Mouse (Mus musculus) stomach, embryonic 15.5 days (tissue): ENCODE measurements around the gene Dvl2. TPM values are rescaled to one million over a fixed set of nuclear protein-coding genes. Genes with fewer than 3 reads are reported as not detected.
A peak's percentile ranks its signal among the peaks of the same experiment; 100 is the strongest.
"Not testable (repeated sequence)": the region's sequence is repeated elsewhere in the genome, so short reads cannot be mapped to it uniquely, and the experiment has no call there.

Experiments used
- ATAC-seq: fragments of 200-750 bp; cut with Nextera tagmentation; 2 replicates; pipeline ENCODE4 v1.8.0; 2017; ENCODE audit warnings: low read depth, moderate number of reproducible peaks, moderate TSS enrichment; ENCODE audit not compliant: insufficient read depth, low FRiP score
- H3K27ac ChIP-seq: fragments of 300-500 bp; sonication (generic); 2 replicates; pipeline ENCODE4 v1.5.1; 2015; ENCODE audit warnings: mild to moderate bottlenecking, inconsistent platforms
- H3K27me3 ChIP-seq: fragments of 300-500 bp; sonication (generic); replicated peaks from 2 replicates; pipeline ENCODE4 v1.6.1; 2015; ENCODE audit warnings: inconsistent platforms
- H3K36me3 ChIP-seq: fragments of 300-500 bp; sonication (generic); 2 replicates; pipeline ENCODE4 v1.6.1; 2015; ENCODE audit warnings: inconsistent platforms
- H3K4me1 ChIP-seq: fragments of 300-500 bp; sonication (generic); 2 replicates; pipeline ENCODE4 v1.6.1; 2015; ENCODE audit warnings: inconsistent platforms
- H3K4me2 ChIP-seq: fragments of 300-500 bp; sonication (generic); 2 replicates; pipeline ENCODE4 v1.6.1; 2015; ENCODE audit warnings: mild to moderate bottlenecking, inconsistent platforms
- H3K4me3 ChIP-seq: fragments of 300-500 bp; sonication (generic); replicated peaks from 2 replicates; pipeline ENCODE4 v1.5.1; 2015; ENCODE audit warnings: inconsistent platforms
- H3K9ac ChIP-seq: fragments of 300-500 bp; sonication (generic); 2 replicates; pipeline ENCODE4 v1.6.1; 2015; ENCODE audit warnings: inconsistent platforms
- H3K9me3 ChIP-seq: fragments of 300-500 bp; sonication (generic); 2 replicates; pipeline ENCODE4 v1.6.1; 2016; ENCODE audit warnings: inconsistent platforms
- WGBS: fragments of 180-500 bp; shearing (Covaris S2); methylation state at CpG from one replicate; pipeline ENCODE4 v1.1.7; 2015; 5-methylcytosine and 5-hydroxymethylcytosine counted together
- polyA plus RNA-seq: library from polyadenylated mRNA; unstranded; fragments of >200 nt; fragmentation: Nextera tagmentation; extraction: Ambion mirVana; gene quantifications from 2 replicates; pipeline ENCODE4 v1.2.1, GENCODE M21; 2015

The Dvl2 gene
- polyA plus RNA-seq, 1 experiment from 2014 or later: 31.9 TPM

DNA sequence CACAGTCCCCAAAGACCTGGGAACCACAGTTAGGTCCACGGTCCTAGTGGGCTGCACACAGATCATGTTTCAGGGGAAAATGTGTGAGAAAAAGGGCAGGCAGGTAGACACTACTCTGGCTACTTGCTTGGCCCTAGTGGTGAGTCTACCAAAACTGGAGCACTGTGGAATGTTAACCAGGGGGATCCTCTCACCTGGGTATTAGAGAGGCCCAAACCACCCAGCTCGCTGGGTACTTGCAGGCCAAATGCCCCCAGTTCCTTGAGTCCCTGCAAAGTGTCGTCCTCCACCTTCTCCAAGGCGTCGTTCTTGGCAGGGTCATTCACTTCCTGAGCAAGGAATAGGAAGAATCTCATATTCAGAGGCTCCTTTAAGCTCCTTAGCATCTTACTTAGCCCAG is 13.7 kb downstream of the Dvl2 start:
- Histone ChIP-seq H3K27ac (no peak overlapping the region), H3K4me3 (peak overlapping the region; percentile 58; the same call in 1 of the 2 replicates), H3K9me3 (no peaks in the 10 kb centered on the region)

DNA sequence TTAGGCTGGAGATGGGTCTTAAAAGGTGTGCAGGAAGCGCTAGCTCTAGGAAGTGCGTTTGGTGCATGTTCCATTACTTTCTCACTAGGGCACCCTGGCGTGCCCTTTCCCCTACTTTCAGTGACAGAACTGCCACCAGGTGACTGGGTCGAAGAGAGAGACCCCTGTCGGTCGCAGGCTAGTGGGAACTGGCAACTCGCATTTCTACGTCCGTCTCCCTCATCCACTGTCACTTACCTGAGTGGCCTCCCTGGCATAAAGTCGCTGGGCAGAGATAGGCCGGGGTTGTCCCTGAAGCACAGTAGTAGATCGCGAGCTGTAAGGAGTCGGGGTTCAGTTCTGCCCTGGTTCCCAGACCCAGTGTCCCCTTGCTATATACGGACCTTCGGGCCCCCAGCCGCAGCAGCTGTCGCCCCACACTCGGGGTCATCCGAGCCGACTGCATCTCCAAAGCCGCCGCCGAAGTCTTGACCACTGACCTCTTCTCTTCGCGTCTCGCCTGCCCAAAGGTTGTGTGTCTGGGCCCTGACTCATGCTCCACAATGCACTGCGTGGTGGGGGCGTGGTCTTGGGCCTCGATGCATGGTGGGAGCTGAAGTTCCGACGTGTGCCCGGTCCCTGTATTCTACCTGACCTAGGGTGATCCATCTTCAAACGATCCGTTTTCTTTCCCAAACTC is 14.6 kb downstream of the Dvl2 start, which contains the start of gene Acadvl:
Gene Acadvl (minus strand): TSS at position 532 of the 679 bp plus-strand sequence.
- Histone ChIP-seq H3K9me3 (no peaks in the 10 kb centered on the region), H3K4me2 (peak within 1 kb of the TSS; percentile 74), H3K4me3 (peak within 1 kb of the TSS; percentile 58), H3K27me3 (no peaks in the 10 kb centered on the region), H3K27ac (peak within 1 kb of the TSS; percentile 31; the same call in 1 of the 2 replicates), H3K9ac (peak within 1 kb of the TSS; percentile 24; the same call in 1 of the 2 replicates), H3K36me3 (peaks cover 34% of the 10 kb centered on the region), H3K4me1 (peaks cover 27% of the 10 kb centered on the region)
- peak; percentile 79 for ATAC-seq
- WGBS: under 1% methylated on average over 35 of the region's 35 CpGs

More for the DNA sequence above, 13.7 kb downstream of the Dvl2 start:
- no peak for ATAC-seq
- Histone ChIP-seq H3K4me1 (peaks cover 19% of the 10 kb centered on the region), H3K9ac (no peak overlapping the region), H3K4me2 (peak overlapping the region; percentile 74), H3K27me3 (no peaks in the 10 kb centered on the region), H3K36me3 (peaks cover 44% of the 10 kb centered on the region)
- 68% methylated on average over 5 of the region's 5 CpGs for WGBS

DNA sequence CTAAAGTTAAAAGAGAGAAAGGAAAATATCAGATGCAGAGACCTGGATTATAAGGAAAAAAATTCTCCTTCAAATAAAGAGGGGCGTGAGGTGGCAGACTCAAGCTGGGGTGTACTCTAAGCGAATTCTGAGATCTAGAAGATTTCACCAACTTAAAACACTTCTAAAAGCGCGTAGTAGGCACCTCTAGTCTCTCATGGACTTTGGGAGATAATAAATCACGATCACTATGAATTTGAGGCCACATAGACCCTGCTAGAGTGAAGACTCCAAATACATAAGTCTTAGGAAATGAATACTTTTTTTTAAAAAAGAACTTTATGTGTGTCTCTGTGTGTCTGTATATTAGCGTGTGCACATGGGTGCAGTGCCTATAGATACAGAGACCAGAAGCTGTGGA is 15.3 kb downstream of the Dvl2 start:
- WGBS: 66% methylated on average over 6 of the region's 6 CpGs
- no peak for ATAC-seq
- H3K9me3 ChIP-seq: no peaks in the 10 kb centered on the region
- no peak overlapping the region for H3K9ac ChIP-seq
- peaks cover 33% of the 10 kb centered on the region for H3K4me1 ChIP-seq
- H3K4me3 ChIP-seq: no peak overlapping the region
- peak overlapping the region; percentile 74 for H3K4me2 ChIP-seq
- H3K27me3 ChIP-seq: no peaks in the 10 kb centered on the region
- H3K27ac ChIP-seq: no peak overlapping the region
- H3K36me3 ChIP-seq: peaks cover 27% of the 10 kb centered on the region

DNA sequence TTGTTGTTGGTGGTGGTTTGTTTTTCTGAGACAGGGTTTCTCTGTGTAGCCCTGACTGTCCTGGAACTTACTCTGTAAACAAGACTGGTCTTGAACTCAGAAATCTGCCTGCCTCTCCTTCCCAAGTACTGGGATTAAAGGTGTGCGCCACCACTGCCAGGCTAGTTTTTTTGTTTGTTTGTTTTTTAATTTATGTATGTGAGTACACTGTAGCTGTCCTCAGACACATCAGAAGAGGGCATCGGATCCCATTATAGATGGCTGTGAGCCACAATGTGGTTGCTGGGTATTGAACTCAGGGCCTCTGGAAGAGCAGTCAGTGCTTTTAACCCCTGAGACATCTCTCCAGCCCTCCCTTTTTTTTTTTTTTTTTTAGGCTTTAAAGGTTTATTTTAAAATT is 15.8 kb downstream of the Dvl2 start:
- H3K36me3 ChIP-seq: peaks cover 22% of the 10 kb centered on the region
- H3K4me1 ChIP-seq: peaks cover 33% of the 10 kb centered on the region
- ATAC-seq, H3K27ac ChIP-seq, H3K9me3 ChIP-seq, H3K9ac ChIP-seq, H3K27me3 ChIP-seq, H3K4me2 ChIP-seq, H3K4me3 ChIP-seq: not testable (repeated sequence)
- 83% methylated on average over 2 of the region's 2 CpGs for WGBS

DNA sequence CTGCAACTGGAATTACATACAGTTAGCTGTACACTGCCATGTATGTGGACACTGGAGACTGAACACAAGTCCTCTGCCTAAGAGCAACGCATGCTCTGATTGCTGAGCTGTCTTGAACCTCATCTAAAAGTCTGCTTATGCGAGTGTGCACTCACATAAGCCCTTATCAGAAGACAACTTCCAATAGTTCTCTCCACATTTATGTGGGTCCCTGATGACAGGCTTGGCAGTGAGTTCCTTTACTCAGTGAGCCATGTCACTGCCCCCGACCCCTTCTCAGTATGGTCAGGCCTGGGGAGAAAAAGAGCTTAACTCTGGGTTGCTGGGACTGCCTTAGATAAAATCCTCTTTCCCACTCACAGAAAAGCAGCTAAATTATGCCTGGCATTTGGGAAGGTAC is 16.3 kb downstream of the Dvl2 start, which contains the start of gene Dlg4:
Gene Dlg4 (plus strand): TSS at position 274 of the 400 bp plus-strand sequence.
- 0 out of 2 replicates have a peak within 1 kb of the TSS, but pooled peaks have one; percentile 54 for H3K27ac ChIP-seq
- H3K4me1 ChIP-seq: peaks cover 33% of the 10 kb centered on the region
- no peak within 1 kb of the TSS for H3K9ac ChIP-seq

DNA sequence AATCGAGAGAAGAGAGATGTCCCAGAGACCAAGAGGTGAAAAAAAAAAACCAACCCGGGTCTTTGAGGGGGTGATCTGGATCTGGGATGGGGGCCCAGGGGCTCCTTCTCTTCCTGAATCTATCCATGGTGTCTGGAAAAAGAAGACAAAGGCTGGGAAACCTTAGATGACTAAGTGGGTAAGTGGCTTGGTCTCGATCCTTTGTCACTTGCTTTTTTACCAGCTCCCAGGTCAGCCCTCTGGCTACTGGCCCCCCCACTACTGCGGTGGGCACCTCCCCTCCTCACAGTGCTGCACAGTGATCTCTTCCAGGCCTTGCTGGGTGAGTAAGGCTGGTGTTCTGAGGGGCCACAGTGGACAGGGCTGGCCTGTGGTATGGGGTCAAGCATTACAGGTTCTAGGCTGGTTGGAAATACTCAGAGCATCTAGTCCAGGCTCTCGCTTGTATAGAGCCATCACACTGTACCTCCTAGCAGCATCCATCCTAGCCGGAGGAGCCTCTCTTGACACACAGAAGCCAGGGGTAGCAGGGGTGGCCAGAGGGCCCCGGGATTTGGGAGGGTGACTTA is 16.9 kb downstream of the Dvl2 start:
- Histone ChIP-seq H3K4me2 (peak overlapping the region; percentile 76), H3K9me3 (no peaks in the 10 kb centered on the region), H3K9ac (no peak overlapping the region), H3K4me3 (no peak overlapping the region), H3K27me3 (no peaks in the 10 kb centered on the region), H3K36me3 (peaks cover 11% of the 10 kb centered on the region; the same call in 1 of the 2 replicates), H3K4me1 (peaks cover 33% of the 10 kb centered on the region), H3K27ac (0 out of 2 replicates have a peak overlapping the region, but pooled peaks have one; percentile 54)
- ATAC-seq: no peak
- WGBS: 43% methylated on average over 7 of the region's 7 CpGs

More for the DNA sequence above, 16.3 kb downstream of the Dvl2 start, which contains the start of gene Dlg4:
- Histone ChIP-seq H3K4me3 (no peak within 1 kb of the TSS), H3K36me3 (peaks cover 17% of the 10 kb centered on the region), H3K9me3 (no peaks in the 10 kb centered on the region), H3K27me3 (no peaks in the 10 kb centered on the region), H3K4me2 (peak within 1 kb of the TSS; percentile 76)
- WGBS: 60% methylated on average over 3 of the region's 3 CpGs
- no peak for ATAC-seq

DNA sequence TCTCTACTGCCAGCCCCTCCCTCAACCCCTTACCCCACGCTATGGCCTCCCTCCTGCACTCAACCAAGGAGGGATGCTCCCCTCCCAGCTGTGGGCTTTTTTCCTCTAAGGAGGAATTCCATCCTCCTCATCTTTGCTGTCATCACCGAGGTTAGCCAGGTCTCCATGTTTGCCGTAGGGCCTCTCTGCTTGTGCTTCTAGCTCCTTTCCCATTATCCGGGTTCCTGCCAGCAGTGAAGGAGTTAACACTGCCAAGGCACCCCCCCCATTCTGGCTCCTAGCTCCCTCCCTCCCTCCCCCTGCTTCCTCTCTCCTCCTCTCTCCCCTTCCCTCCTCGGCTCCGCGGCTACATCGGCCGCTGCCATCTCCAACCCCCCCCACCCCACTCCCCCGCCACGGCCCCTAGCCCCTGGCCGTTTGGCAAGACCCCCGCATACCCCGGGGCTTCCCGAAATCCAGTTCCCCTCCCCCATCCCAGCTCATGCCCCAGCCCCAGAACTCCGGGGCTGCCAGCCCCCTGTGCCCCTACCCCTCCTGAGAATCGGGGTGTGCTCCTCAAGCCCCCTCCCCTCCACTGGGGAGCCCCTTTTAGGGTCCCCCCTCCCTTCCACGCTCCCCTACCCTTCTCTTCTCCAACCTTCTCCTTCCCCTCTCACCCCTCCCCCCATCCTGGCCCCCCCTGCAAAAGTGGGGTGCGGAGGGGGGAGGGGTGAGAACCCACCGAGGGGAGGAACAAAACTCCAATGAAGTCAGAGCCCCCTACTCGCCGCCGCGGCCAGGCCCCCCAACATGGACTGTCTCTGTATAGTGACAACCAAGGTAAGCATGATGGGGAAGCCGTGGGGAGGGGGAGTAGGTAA is 18.0 kb downstream of the Dvl2 start:
- H3K9me3 ChIP-seq: no peaks in the 10 kb centered on the region
- WGBS: under 1% methylated on average over 25 of the region's 25 CpGs
- no peak for ATAC-seq
- no peaks in the 10 kb centered on the region for H3K27me3 ChIP-seq
- 0 out of 2 replicates have a peak, but pooled peaks cover 6% of the 10 kb centered on the region for H3K36me3 ChIP-seq
- peaks cover 33% of the 10 kb centered on the region for H3K4me1 ChIP-seq
- H3K4me2 ChIP-seq: peak overlapping the region; percentile 76
- peak overlapping the region; percentile 76 for H3K9ac ChIP-seq
- peak overlapping the region; percentile 61 for H3K4me3 ChIP-seq
- peak overlapping the region; percentile 88 for H3K27ac ChIP-seq

DNA sequence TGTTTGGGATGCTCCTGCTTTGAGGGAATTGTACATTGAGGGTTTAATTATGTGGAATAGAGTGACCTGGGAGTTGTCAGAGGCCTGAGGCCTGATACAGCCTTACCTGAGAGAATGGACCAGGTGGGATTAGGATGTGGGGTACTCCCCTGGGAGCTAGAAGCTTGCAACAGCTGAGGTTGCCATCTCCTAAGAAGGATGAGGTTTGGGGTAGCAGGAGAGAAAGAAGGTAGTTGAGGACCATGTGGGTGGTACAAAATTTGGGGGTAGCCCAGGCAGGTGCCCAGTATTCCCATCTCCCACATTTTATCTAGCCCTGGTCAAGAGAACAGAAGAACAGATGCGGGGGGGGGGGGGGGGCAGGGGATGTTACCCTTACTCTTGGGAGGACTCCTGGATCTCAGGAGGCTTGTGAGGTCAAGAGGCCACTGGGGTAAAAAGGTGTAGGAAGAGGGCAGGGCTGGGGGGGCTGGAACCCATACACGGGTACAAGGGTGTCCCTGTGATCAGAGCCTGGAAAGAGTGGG is 19.2 kb downstream of the Dvl2 start:
- ATAC-seq: no peak
- Histone ChIP-seq H3K4me2 (peak overlapping the region; percentile 76), H3K9ac (0 out of 2 replicates have a peak overlapping the region, but pooled peaks have one; percentile 76), H3K4me1 (peaks cover 32% of the 10 kb centered on the region), H3K9me3 (no peaks in the 10 kb centered on the region), H3K27me3 (no peaks in the 10 kb centered on the region), H3K4me3 (peak overlapping the region; percentile 61), H3K27ac (peak overlapping the region; percentile 70), H3K36me3 (no peaks in the 10 kb centered on the region)
- 19% methylated on average over 2 of the region's 2 CpGs for WGBS

DNA sequence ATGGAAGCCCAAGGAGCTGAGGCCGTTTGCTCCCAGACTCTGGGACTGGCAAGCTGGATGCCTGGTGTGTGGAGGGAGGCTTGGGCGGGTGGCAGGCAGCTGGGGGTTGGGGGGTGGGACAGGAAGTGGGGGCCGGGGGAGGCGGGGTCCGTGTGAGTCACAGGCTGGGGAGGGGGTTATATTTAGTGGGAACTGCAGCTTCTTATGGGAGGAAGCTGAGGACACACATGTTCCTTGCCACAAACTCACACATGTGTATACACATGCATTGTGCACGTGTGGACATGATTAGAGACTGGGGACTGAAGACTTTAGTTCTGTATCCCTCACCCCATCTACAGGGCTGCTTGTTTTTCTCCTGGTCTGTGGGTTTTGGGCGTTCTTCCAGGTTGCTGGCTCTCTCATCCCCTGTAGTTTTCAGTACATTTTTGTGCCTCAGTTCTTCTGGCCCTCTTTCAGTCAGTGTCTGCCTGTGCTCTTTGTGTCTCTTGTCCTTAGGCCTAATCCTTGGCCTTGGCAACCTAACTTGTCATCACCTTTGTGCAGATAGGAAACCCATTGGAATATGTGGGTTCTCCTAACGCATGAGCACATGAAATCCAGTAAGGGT is 19.7 kb downstream of the Dvl2 start:
- Histone ChIP-seq H3K27ac (peak overlapping the region; percentile 70), H3K4me1 (peaks cover 31% of the 10 kb centered on the region), H3K27me3 (no peaks in the 10 kb centered on the region), H3K9ac (no peak overlapping the region), H3K4me3 (peak overlapping the region; percentile 61), H3K4me2 (peak overlapping the region; percentile 76), H3K36me3 (no peaks in the 10 kb centered on the region), H3K9me3 (no peaks in the 10 kb centered on the region)
- WGBS: 17% methylated on average over 8 of the region's 8 CpGs
- no peak for ATAC-seq

DNA sequence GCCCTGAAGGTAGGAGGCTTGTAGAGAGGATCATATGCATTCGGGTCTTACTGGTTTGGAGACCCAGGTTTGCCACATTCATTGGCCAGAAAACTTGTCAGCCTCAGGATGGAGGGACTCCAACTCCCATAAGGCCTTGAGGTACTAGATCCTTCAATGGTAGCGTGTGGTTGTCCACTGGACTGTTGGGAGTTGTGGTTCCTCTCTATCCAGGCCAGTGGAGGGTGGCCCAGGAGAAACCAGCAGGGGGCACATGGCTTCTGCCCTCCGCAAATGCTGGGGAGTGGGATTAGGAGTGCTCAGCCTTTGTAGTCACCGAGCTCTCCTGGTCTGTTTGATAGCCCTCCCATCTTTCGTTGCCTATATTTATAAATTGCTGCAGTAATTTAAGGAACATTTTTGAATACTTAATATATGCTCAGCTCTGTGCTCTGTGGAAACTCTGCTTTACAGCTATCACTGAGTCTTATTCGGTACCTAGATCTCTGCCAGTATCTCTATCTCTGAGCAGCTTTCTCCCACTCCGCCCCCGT is 20.4 kb downstream of the Dvl2 start:
- no peak overlapping the region for H3K9ac ChIP-seq
- peak overlapping the region; percentile 70 for H3K27ac ChIP-seq
- peak overlapping the region; percentile 54 for H3K4me3 ChIP-seq
- peak overlapping the region; percentile 76 for H3K4me2 ChIP-seq
- H3K36me3 ChIP-seq: no peaks in the 10 kb centered on the region
- H3K4me1 ChIP-seq: peaks cover 38% of the 10 kb centered on the region
- under 1% methylated on average over 8 of the region's 8 CpGs for WGBS
- no peaks in the 10 kb centered on the region for H3K27me3 ChIP-seq
- peak; percentile 86 for ATAC-seq
- no peaks in the 10 kb centered on the region for H3K9me3 ChIP-seq
